Mouse (Mus musculus) right cerebral cortex, adult 18-20 months (tissue): Measurements from ENCODE around the gene Gpatch1.
A peak's percentile ranks its signal among the peaks of the same experiment; 100 is the strongest.

Source experiments
- DNase-seq: peaks from one replicate; pipeline ENCODE4 v3.0.0; 2022; ENCODE audit warnings: mixed read lengths

Gene Gpatch1

DNA sequence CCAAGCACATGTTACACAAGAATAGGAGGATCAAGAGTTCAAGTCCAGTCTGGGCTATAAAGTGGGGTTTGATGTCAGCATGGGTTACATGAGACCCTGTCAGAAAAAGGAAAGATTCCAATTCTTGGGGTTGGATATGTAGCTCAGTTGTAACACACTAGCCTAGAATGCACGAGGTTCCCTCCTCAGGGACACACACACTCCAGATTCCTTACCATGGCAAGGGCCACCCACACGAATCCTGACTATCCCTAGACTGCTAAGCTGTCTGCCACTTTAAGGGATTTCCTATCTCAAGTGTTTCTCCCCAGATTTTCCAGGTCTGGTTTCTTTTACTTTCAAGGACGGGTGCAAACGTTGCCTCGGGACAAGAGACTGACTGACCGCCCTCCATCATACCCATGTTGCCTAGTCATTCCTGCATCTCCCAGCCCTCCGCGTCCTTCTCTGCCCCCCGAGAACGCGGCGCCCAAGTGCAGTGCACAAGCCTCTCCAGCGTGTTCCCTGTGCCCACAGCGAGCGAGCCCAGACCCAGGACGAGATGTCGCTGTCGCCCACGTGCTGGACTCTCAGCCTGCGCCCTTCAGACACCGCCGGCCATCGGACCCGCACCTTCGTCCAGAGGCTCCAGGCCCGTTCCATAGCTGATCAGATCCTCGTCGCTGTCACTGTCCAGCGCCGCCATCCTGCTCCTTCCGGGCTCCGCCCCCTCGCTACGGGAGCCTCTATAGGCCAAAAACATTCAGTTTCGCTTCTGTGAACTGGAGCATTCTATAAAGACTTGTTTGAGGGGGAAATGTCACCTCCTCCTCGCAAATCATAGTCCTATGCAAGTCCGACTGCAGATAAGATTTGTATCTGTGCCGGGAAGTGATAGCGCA is at the start of gene Gpatch1:
Gene Gpatch1, minus strand, starts transcription at position 712 of the 881 bp plus-strand sequence.
- peak; percentile 96 for DNase-seq

DNA sequence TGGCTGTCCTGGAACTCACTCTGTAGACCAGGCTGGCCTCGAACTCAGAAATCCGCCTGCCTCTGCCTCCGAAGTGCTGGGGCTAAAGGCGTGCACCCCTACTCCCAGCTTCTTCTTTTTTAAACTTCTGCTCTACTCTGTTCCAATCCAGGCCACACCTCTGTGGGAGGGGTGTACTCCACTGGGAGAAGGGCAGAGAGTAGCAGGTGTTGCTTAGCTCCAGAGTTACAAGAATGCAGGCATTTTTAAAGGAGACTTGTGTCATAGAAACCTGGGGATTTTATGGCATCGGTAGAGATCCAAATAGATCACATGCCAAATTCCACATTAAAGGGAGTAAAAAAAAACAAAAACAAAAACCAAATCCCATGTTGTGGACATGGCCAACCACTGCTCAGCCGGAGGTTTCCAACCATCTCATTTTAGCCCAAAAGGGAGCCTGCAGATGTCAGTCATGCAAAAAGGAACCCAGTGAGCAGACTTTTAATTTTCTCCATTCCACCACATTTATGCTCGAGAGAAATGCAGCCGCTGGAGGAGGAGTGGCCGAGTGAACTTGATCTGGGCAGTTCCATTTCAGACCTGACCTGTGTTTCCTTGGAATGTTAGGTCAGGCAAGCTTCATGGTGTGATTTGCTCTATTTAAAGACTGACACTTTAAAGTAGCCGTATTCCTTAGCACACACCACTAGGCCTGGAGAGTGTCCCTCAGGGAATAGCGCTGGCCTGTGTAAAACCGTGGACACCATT is 47.1 kb upstream of the Gpatch1 start:
- DNase-seq = no peak

DNA sequence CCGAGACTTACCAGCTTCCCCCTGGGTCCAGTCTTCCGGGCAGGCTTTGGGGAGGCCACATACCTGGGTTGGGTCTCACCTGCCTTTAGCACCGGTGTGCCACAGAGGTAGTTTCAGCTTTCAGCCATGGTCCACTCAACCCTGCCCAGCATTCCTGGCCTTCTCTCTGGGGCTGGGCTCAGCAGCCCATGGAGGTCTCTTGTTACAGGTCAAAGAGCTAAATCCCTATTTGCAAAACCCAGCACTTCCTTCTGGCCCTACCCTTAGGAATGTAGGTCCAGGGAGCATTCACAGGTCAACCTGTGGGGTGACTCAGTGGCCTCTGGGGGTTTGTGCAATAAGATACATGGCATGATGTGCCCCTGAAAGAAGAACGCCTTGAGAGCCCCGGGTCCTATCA is 44.6 kb upstream of the Gpatch1 start:
- no peak for DNase-seq

DNA sequence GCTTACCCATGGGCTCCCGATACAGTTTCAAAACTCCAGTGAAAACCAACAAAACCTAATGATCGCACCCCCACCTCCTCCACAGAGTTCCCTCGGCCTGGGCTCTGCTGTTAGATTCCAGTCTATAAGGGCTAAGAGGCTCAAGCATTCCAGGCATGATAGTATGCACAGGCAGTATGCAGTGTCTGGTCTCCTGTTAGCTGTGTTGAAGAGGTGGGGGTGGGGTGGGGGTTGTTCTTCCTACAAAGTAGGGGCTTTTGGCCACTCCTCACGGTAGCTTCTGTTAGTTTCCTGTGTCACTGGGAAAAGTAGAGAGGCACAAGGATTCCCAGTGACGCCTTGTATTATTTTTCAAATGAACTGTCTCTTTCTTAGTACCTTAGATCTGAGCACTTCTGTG is 44.0 kb upstream of the Gpatch1 start:
- DNase-seq = no peak

DNA sequence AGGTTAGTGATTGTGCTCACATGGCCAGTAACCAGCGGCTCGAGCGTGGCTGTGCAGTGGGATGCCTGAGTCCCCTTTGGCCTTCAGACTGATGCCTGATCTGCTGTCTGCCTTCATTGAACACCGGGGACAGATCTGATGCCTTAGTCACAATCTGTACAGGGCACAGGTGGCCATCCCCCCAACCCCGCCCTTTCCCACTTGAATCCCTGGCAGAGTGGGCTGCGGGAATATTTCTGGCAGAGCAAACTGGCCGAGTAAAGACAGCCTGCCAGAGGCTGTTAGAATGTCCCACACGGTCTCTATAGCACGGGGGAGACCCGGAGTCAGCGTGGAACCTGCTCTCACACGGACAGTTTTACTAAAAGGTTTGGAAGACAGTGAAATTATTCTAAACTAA is 39.4 kb upstream of the Gpatch1 start:
- DNase-seq = no peak

DNA sequence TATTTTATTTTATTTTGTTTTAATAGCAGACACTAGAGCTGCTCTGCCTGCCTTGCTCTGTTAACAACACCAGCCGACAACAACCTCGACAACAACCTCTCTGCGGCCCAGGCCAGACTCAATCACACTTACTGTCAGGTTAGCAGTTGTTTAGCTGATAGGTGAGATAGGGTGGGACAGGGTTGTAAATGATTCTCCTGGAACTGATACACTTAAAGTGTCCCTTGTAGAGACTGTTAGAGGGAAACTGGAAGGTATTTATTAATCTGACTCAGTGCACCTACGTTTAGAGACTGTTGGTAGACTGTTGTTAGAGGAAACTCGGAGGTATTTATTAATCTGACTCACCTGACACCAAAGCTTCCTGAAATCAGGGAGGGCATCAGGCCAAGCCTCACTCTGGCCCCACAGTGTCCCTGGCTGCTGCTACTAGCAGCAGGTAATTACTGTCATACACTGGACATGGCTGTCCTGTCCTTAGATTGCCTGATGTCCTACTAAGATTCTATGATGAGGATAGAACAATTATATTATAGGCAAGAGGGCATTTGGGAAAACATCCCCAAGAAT is 37.1 kb upstream of the Gpatch1 start:
- DNase-seq = no peak

DNA sequence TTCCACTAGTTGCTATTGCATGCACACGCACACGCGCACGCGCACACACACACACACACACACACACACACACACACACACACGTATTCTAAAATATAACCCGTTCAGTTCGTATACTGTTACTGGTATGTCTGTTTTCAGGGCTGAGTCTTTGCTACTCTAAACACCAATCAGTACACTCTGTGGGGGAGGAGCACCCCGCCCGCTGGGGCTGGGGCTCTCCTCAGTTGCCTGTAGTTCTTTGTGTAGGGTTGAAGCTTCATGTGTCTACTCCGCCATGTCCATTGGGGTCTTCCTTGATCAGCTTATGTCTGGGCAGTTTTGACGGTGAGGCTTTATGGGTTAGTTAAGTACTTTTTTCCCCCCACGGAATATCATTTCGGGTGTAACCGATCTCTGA is 35.1 kb upstream of the Gpatch1 start:
- no peak for DNase-seq

DNA sequence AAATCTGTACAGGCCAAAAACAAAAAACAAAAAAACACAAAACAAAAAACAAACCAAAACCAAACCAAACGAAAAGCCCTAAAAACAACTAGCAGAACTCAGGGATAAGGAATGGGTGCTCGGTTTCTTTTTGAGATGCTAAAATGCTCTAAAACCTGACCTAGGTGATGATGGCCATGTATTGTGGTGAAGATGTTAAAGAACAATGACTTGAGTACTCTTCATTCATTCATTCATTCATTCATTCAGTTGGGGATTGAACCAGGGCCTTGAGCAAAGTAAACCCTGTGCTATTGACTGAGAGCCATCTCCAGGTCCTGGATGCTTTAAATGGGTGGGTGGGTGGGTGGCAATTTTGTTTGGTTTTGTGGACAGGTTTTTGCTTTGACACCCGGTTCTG is 32.9 kb upstream of the Gpatch1 start:
- no peak for DNase-seq

DNA sequence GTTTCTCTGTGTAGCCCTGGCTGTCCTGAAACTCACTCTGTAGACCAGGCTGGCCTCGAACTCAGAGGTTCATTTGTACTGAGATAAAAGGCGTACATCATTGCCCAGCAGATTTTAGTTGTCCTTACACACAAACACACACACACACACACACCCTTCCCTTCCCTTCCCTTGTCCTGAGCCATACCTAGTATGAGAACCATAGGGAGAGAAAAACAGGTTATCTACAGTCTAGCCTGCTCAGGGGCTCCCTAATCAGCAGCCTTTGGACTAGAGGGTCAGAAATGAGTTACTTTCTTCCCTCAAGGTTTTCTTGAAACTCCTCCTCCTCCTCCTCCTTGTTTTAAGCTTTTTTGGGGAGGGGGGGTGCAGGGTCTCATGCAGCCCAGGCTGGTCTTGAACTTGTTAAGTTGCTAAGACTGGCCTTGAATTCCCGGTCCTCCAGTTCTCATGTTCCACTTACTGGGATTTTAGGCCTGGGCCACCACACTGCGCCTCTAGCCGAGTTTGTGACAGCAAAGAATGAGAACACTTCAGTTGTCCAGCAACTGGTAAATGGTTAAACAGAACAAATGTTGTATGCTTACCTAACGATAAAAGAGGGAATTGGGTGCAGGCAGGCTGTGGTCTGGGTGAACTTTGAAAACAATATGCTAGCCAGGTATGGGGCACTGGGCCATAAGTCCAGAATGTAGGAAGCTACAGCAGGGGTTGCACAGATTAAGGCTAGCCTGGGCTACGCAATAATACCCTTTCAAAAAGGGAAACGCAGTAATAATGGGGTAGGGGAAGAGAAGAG is 31.8 kb upstream of the Gpatch1 start:
- DNase-seq = no peak

DNA sequence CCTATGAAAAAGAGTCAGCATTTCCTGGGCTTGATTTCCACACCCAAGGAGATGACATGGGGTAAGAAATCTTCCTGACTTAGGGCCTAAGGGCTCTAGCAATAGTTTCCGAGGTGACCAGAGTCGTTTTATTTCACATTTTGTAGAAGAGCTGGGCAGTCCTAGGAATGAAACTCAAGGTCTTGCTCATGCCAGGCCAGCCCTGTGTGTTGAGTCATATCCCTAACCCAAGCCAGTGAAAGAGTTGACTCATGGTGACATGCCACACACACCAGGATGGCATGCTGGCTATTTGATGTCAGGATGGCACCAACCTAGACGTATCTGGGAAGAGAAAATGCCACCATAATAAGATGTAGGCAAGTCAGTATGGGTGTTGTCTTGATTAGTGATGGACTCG is 30.8 kb upstream of the Gpatch1 start:
- no peak for DNase-seq

DNA sequence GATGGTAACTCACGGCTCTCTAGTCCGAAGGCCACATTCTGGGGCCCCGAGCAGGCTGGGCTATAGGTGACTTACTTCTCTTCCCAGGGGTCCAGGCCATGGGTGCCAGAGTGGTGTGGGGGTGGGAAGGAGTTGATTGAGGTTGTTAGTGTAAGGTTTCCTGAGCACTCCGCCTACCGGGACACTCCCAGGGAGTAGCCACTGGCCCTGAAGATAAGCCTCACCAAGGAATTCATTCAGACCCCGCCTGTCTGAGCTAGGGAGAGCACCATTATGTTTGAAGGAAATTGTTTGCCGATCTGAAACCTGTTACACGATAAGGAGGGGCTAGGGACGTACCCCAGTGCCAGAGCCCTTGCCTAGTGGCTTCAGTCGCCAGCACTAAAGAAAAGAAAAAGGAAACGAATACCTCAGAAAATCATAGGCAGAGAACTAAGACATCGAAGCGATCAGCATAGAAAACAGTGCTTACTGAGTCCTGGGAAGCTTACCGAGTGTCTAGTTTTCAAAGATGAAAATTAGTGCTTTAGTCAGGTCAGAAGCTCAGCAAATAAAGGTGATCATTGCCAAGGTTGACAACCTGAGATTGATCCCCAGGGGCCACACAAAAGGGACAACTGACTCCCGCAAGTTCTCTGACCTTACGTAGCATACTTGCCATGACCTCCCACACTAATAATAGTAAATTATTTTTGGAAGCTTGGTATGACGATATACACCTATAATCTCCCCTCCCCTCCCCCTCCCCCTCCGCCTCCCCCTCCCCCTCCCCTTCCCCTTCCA is 29.9 kb upstream of the Gpatch1 start:
- DNase-seq = no peak

DNA sequence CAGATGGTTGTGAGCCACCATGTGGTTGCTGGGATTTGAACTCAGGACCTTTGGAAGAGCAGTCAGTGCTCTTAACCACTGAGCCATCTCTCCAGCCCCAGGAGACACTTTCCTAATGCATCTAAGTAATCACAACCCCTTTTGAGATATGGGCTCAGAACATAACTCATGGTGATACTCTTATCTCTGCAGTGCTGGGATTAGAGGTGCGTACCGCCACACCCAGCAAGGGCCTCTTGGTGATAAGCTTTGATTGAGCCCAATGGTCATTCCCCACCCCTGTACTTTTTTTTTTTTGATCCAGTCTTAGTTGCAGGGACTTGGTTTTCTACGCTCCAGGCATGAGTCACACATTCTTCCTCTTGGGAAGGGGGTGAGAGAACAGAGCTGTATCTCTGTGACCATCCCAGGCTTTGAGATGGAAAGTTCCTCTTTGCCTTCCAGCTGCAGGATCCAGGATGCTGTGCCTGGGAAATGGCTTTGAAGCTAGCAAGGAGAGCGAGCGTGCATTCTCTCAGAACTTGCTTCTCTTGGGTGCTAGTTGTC is 26.6 kb upstream of the Gpatch1 start:
- DNase-seq = no peak

DNA sequence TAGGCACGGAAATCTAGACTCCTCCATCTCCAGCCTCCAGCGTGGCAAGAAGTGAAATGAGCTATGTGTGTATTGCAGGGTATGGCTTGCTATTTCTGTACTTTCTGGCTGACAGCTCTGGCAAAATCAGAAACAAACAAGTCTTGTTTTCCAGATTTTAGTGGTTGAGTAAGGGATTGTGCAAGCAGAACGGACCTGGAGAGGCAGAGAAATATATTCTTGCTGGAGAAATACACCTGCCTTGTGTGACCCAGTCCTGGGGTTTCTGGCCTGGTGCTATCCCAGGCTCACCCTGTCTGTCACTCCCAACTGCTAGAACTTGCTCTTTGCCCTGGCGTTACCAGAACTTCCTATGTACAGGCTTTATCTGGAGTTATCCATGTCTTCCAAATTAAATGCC is 24.3 kb upstream of the Gpatch1 start:
- peak; percentile 17 for DNase-seq

DNA sequence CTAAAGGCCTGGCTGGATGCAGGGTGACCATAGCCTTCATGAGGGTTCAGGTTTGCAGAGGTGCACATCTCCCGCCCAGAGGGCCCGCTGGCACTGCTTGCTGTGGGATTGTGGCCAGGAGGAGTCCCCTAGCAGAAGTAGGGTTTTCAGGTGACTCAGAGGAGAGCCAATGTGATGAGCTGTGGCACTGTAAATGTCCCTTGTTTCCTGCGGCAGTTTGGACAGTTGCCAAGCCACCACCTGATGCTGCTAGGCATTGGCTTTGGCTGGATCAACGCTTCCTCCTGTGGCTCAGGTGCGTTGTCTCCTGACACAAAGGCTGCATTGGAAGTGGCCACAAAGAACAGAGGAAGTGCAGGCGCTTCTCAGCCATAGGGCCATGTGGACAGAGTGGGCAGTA is 23.0 kb upstream of the Gpatch1 start:
- no peak for DNase-seq

DNA sequence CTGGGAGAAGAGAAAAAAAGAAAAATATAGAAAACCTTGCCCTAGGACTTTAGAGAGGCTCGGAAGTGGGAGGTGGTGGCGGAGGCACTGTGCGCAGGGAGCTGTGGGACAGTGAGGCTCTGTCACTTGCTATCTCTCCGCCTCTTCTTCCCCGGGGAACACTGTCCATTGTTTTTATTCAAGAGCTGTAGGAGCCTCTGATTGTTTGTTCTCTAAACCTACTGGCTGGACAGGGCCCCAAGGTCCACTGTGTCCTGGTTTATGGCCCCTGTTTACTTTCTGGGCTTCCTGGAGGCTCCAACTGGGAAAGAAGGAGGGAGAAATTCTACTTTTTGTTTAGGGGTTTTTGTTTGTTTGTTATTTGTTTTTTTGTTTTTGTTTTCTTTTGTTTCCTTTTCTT is 22.0 kb upstream of the Gpatch1 start:
- DNase-seq = peak; percentile 30

DNA sequence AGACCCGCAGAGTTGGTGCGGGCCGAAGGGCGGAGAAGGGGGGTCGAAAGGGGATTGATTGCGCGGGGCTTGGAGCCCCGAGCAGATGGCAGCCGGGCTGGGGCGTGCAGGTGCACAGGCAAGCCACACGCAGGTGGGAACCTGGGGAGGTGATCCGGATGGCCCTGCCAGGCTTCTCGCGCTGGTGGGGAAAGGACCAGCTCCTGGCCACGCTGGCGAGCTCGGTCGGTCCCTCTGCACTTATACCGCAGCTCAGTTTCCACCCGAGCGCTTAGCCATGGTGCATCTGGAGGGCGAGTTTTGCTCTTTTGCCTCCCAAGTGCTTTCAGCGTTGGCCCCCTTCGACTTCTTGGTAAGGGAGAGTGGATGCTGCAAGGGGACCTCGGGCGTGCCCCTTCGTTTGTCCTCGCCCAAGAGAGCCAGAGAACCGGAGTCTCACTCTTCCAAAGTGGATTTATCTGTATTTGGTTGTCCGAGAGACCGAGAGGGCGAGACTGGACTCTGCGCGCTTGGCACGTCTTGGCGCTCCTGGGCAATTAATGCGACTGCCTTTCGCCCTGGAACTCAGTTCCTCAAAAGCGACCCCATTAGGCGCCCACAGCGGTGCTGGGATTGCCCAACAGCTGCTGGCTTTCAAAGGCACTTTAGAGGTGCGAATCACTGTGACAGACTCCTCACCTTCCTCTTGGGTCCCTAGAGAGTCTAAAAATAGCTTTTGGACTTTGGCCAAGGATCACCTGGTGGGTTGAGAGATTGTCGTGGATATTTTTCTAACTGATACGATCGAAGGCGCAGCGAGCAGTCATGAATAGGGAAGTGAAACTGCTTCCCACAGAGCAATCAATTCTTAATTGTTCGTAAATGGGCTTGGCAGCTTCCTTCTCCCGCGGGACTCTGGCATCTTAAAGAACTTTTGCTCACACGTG is 16.6 kb upstream of the Gpatch1 start:
- DNase-seq = no peak

DNA sequence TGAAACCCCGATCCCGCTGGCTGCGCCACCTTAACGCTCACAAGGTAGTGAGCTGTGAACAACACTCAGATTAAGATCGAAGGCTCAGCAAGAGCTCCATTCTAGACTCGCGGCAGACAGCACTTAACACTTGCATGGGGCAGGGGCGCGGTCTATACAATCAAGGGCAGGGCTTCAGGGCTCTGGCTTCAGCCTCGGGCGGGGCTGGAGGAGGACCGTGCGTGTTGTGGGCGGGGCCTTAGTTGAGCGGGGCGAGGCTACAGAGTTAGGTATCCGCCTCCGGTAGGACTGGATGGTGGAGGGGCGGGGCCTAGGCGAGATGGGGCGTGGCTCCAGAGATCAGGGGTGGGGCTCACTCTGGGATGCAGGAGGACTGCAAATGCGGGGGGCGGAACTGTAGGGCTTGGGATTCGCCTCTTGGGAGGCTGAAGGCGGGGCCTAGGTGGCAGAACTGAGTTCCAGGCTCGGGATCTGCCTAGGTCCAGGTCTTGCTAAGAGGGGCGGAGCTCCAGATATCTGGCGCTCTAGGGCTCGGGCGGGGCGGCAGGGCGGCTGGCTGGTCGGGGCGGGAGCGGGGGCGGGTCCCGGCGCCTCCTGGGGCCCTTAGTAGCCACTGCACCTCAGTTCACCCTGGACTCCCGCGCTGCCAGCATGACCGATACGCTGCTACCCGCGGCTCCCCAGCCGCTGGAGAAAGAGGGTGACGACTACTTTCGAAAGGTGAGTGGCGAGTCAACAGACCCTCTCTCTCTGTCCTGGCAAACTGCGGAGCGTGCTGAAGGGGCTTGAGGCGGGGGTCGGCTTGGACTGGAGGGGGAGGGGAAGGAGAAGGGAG is 15.7 kb upstream of the Gpatch1 start, which contains the start of gene Rhpn2:
Gene Rhpn2, plus strand, starts transcription at position 479 of the 835 bp plus-strand sequence.
- peak; percentile 100 for DNase-seq

DNA sequence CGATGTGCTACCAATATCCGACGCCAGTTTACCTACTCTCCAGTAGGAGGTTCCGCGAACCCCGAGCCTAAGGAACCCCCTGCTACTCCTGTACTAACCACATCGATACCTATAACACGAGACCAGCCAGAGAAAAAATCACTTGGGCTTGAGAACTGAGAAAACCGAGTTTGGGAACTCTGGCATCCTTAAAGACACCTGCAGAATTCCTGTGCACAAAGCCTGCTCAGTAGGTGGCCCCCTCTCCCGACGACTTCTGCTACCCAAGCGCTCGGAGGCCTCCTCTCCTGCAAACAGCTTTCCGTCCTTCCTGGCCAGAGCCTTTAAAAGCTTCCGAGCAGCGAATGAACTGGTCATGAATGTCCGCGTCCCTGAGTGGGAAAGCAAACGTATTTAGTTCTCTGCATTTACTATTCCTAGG is 15.0 kb upstream of the Gpatch1 start:
- DNase-seq = peak; percentile 59

DNA sequence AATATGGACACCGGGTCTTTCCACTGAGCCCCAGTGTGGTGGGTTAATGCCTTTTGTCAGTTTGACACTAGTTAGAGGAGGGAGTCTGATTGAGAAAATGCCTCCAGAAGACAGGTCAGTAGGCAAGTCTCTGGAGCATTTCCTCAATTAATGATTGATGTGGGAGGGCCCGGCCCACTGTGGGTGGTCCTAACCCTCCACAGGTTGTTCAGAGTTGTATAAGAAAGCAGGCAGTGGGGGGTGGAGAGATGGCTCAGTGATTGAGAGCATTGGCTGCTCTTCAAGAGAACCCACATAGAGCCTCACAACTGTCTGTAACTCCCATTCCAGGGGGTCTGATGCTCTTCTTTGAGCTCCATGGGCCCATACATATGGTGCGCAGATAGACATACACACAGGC is 13.3 kb upstream of the Gpatch1 start:
- DNase-seq = no peak
